Mouse (Mus musculus) MEL (cell line): ENCODE results near the gene Zhx3. TPM values are rescaled to one million over a fixed set of nuclear protein-coding genes. Genes with fewer than 3 reads are reported as not detected.

Source experiments
- polyA plus RNA-seq, 2 experiments: library from polyadenylated mRNA; stranded (reverse) in 1 of 2; unstranded in 1 of 2; fragments of >175 nt in 1 of 2; fragments of >200 nt in 1 of 2; gene quantifications; 2 replicates each; pipeline versions ENCODE4 v1.2.1 to v1.2.4; 2012; ENCODE audit warnings: low replicate concordance in 2 of 2, low read depth in 1 of 2; ENCODE audit not compliant: insufficient read length in 2 of 2, insufficient read depth in 1 of 2, missing spikeins in 1 of 2
- total RNA-seq: library from RNA; depleted of rRNA; stranded (reverse); fragments of 300-350 nt; gene quantifications from 2 replicates; pipeline ENCODE4 v1.2.3, GENCODE M21; 2012; rRNA removed

The Zhx3 gene
- total and polyA plus RNA-seq, 3 experiments, result 4.4 to 4.8 TPM; not detected in 1

Other genes starting within 250 kb of the Zhx3 start
- gene Top1, start 227.1 kb downstream of the Zhx3 start, total RNA-seq, result 33.5 and 36.5 TPM in 2 replicates
- gene Top1, start 227.1 kb downstream of the Zhx3 start, polyA plus RNA-seq, result 100 to 1,000 TPM in 1 of 2 experiments, 10 to 100 TPM in 1; 73.3 to 123 TPM
- gene Plcg1, start 141.7 kb downstream of the Zhx3 start, total RNA-seq, result 15.2 and 15.4 TPM in 2 replicates
- 10 to 100 TPM in 1 of 2 experiments, not detected in 1; 27.5 TPM for gene Plcg1, start 141.7 kb downstream of the Zhx3 start, polyA plus RNA-seq
- 0.07 and 0.08 TPM in 2 replicates for gene Lpin3, start 7.7 kb upstream of the Zhx3 start, total RNA-seq
- under 1 TPM in 1 of 2 experiments, not detected in 1; 0.17 TPM for gene Lpin3, start 7.7 kb upstream of the Zhx3 start, polyA plus RNA-seq
- gene Emilin3, start 39.3 kb upstream of the Zhx3 start, total RNA-seq, result not detected in 2 replicates
- not detected for gene Emilin3, start 39.3 kb upstream of the Zhx3 start, polyA plus RNA-seq
- 9.7 and 11.8 TPM in 2 replicates for gene Chd6, start 236.1 kb upstream of the Zhx3 start, total RNA-seq
- 100 to 1,000 TPM in 1 of 2 experiments, 10 to 100 TPM in 1; 15.4 to 200 TPM for gene Chd6, start 236.1 kb upstream of the Zhx3 start, polyA plus RNA-seq